Mouse (Mus musculus) G1E (cell line): ENCODE measurements around the gene Tmem184c.

Experiments used
- CTCF ChIP-seq: IDR thresholded peaks from 2 replicates; pipeline ENCODE4 v1.5.1; 2012; ENCODE audit warnings: low read depth, low read length, inconsistent platforms, mixed read lengths
- GATA1 ChIP-seq: IDR thresholded peaks from 2 replicates; pipeline ENCODE4 v1.6.1; 2012; ENCODE audit warnings: borderline replicate concordance, low read length, inconsistent platforms, mixed read lengths
- POLR2AphosphoS5 ChIP-seq: IDR thresholded peaks from 2 replicates; pipeline ENCODE4 v1.6.1; 2012; ENCODE audit warnings: low read depth, low read length, inconsistent platforms; ENCODE audit not compliant: insufficient replicate concordance
- TAL1 ChIP-seq: conservative IDR thresholded peaks from 2 replicates; pipeline ENCODE4 v1.6.1; 2012; ENCODE audit warnings: low read depth, low read length, inconsistent platforms, mixed read lengths

- TF ChIP-seq CTCF (no peak), GATA1 (no peak), POLR2AphosphoS5 (no peak), TAL1 (no peak)
Observed at GRCm38 (mm10) chr8:77630691-77631090, 20.2 kb upstream of the Tmem184c start.
